Mouse (Mus musculus): ENCODE measurements around the gene Myo18b.

DNA sequence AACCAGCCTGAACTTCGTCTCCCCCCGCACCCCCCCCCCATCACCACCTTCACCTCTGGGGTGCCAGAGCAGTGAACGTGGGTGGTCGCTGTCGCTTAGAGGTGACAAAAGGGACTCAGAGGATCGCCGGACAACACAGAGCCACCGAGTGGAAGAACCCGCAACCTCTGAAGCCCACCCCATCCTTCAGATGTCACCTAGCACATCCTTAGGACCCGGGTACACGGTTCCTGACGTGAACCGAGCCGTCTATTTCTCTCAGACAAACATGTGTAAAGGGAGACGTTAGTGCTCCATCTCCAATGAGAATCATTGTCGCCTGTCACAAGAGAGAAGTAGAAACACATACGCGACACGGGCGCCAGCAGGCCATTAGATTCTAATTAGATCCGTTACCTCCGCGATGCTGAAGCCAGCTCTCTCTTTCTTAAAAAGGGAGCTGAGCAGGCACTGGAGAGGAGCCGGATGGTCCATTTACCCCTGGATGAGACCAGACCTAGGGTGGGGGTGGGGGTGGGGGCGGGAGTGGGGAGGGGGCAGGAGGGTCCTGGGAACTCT, 48.1 kb downstream of the Myo18b start:
- TF ChIP-seq CTCF (IDR thresholded peaks at IDR 0.05; ENCODE audit: extremely low read depth, insufficient read length, insufficient replicate concordance, low read depth, low read length): no peak
- no peak for TF ChIP-seq POLR2A (IDR thresholded peaks at IDR 0.05; ENCODE audit: low read depth, low read length)
